Mouse (Mus musculus): ENCODE results near the gene Acacb. TPM values are rescaled to one million over a fixed set of nuclear protein-coding genes. Genes with fewer than 3 reads are reported as not detected.
A peak's percentile ranks its signal among the peaks of the same experiment; 100 is the strongest.

The Acacb gene
- 0.80 and 1.1 TPM in 2 replicates for polyA plus RNA-seq (2015; fragmentation: Nextera tagmentation; extraction: Ambion mirVana)

- no peak for DNase-seq (ENCODE audit: low spot score)
Observed at GRCm38 (mm10) chr5:114146028-114146888, at the start of gene Acacb. TSS of gene Acacb (plus strand) at chr5:114146535.

- DNase-seq (ENCODE audit: low spot score): peak; percentile 90
Observed at GRCm38 (mm10) chr5:114099709-114100389, 46.5 kb upstream of the Acacb start.

GRCm38 (mm10) chr5:114100390-114101099 is 45.8 kb upstream of the Acacb start:
- DNase-seq (ENCODE audit: low spot score): no peak

GRCm38 (mm10) chr5:114101873-114102272 is 44.5 kb upstream of the Acacb start:
- DNase-seq (ENCODE audit: low spot score): no peak

- DNase-seq (ENCODE audit: low spot score): no peak
Observed at GRCm38 (mm10) chr5:114102807-114103206, 43.5 kb upstream of the Acacb start.

GRCm38 (mm10) chr5:114106391-114106935 is 39.9 kb upstream of the Acacb start:
- no peak for DNase-seq (ENCODE audit: low spot score)

- DNase-seq (ENCODE audit: low spot score): no peak
Observed at GRCm38 (mm10) chr5:114113334-114113733, 33.0 kb upstream of the Acacb start.

GRCm38 (mm10) chr5:114115030-114115429 is 31.3 kb upstream of the Acacb start:
- no peak for DNase-seq (ENCODE audit: low spot score)

GRCm38 (mm10) chr5:114116586-114116985 is 29.7 kb upstream of the Acacb start:
- no peak for DNase-seq (ENCODE audit: low spot score)

- no peak for DNase-seq (ENCODE audit: low spot score)
Observed at GRCm38 (mm10) chr5:114119806-114120205, 26.5 kb upstream of the Acacb start.

GRCm38 (mm10) chr5:114126008-114126407 is 20.3 kb upstream of the Acacb start:
- no peak for DNase-seq (ENCODE audit: low spot score)

GRCm38 (mm10) chr5:114126499-114127244 is 19.7 kb upstream of the Acacb start:
- DNase-seq (ENCODE audit: low spot score): no peak

GRCm38 (mm10) chr5:114127374-114128349 is 18.7 kb upstream of the Acacb start, which contains the start of gene Alkbh2:
TSS of gene Alkbh2 (minus strand) at chr5:114128218.
- DNase-seq (ENCODE audit: low spot score): peak; percentile 88

- no peak for DNase-seq (ENCODE audit: low spot score)
Observed at GRCm38 (mm10) chr5:114129550-114130210, 16.7 kb upstream of the Acacb start.

GRCm38 (mm10) chr5:114130211-114130605 is 16.1 kb upstream of the Acacb start, which contains the start of gene Ung:
TSS of gene Ung (plus strand) at chr5:114130386.
- DNase-seq (ENCODE audit: low spot score): peak; percentile 76

GRCm38 (mm10) chr5:114130698-114131520 is 15.4 kb upstream of the Acacb start:
- DNase-seq (ENCODE audit: low spot score): peak; percentile 91

- peak; percentile 69 for DNase-seq (ENCODE audit: low spot score)
Observed at GRCm38 (mm10) chr5:114131521-114131840, 14.9 kb upstream of the Acacb start.

- DNase-seq (ENCODE audit: low spot score): no peak
Observed at GRCm38 (mm10) chr5:114132841-114133240, 13.5 kb upstream of the Acacb start.

All from thymus, postnatal 0 days (tissue).